Mouse (Mus musculus): ENCODE results near the gene Lif.

Lif gene

GRCm38 (mm10) chr11:4256846-4257607, at the start of gene Lif:
TSS of gene Lif (plus strand) at chr11:4257557.
- DNase-seq (ENCODE audit: low spot score in 2 of 2): no peak

DNA sequence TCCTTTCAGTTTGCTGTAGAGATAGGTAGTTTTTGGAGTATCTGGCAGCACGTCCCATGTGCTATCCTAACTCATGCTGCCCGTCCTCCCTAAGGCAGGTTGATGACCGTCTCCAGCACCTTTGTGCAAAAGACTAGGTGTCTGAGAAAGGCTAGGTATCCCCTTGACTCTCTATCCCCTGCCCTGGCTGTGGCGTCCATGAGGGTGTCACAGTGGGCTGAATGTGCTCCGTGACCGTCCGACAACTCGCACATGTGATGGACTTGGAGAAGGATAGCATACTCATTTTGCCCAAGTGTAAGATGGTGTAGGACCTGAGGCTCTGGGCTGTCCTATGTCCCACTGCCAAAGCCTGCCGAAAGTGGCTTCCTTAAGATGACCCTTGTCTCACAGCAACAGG, 49.7 kb upstream of the Lif start:
- DNase-seq (ENCODE audit: low spot score in 2 of 2): no peak

GRCm38 (mm10) chr11:4209556-4209955, 47.8 kb upstream of the Lif start:
- no peak for DNase-seq (ENCODE audit: low spot score in 2 of 2)

DNA sequence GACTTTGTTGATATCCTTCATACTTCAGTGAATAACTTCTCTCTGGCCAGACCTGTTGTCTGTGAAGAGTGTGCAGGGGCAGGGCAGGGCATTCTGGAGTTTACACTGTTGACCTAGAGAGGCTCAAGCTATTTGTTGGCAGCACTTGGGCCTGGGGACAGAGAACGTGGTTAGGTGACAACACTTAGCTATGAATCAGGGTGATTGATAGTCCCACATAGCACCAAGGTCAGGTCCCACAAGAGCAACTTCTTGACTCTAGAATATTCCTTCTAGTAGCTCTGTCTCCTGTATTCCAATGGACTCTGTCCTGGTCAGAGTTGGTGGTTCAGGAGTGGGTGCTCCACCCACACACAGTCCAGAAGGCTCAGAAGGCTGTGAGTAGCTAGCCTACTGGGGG, 46.6 kb upstream of the Lif start:
- no peak for DNase-seq (ENCODE audit: low spot score in 2 of 2)

DNA sequence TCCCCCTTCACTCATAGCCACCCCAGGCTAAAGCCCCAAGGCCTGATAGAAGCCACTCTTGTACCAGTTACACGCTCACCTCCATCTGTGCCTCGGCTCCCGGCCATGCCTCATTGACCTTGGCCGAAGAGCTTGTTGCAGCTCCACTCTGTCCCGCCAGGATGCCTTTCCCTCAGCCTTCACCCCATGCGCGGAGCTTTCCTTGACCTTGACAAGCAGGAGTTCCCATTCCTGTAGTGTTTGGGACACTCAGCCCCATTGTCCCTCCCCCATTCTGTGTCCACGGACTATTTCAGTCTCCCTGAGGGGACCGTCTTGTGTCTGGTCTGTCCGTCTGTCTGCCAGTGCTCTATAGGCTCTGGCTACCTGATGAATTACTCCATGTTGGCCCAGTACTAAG, 44.2 kb upstream of the Lif start:
- no peak for DNase-seq (ENCODE audit: low spot score in 2 of 2)

- DNase-seq (ENCODE audit: low spot score in 2 of 2): no peak
Measured at GRCm38 (mm10) chr11:4214572-4214971, 42.8 kb upstream of the Lif start.

DNA sequence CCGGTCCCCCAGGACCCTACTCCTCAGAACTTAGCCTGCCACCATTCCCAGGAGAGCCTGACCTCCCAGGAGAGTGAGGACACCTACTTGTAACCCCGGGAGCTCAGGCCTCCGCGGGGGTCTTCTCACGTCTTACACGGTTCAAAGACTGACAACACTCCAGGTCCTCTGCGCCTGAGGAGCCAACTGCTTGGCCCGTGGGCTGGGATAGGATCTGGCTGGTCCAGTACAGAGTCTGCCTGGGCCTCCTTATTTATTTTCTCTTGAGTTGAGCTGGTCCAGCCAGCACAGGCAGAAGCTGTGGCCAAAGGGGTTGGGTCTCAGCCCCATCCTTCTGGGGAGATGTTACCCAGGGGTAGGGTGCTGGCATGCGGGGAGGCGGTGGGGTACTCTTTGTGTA, 42.3 kb upstream of the Lif start:
- DNase-seq (ENCODE audit: low spot score in 2 of 2): no peak

GRCm38 (mm10) chr11:4216248-4217000, 40.9 kb upstream of the Lif start:
- DNase-seq (ENCODE audit: low spot score in 2 of 2): peak in 1 of 2 experiments; percentile 29

GRCm38 (mm10) chr11:4217914-4218629, 39.3 kb upstream of the Lif start, which contains the start of gene Castor1:
TSS of gene Castor1 (plus strand) at chr11:4218225.
- DNase-seq (ENCODE audit: low spot score in 2 of 2): peak; percentile 56 to 57

GRCm38 (mm10) chr11:4218637-4219036, 38.7 kb upstream of the Lif start:
- no peak for DNase-seq (ENCODE audit: low spot score in 2 of 2)

GRCm38 (mm10) chr11:4219317-4219751, 38.0 kb upstream of the Lif start:
- peak in 1 of 2 experiments; percentile 71 for DNase-seq (ENCODE audit: low spot score in 2 of 2)

DNA sequence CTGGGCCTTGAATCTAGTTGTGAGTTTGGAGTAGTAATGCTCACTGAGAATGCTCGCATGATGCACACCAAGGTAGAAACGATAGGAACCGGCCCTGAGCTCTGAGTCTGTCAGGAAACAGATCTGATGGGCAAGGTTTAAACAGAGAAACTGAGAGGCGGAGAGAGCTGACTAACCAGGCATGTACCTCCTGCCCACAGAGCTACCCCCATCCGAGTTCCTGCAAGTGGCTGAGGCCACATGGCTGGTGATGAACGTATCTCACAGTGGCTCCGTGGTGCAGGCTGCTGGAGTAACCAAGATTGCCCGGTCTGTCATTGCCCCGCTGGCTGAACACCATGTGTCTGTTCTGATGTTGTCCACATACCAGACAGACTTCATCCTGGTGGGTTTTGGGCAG, 37.4 kb upstream of the Lif start:
- no peak for DNase-seq (ENCODE audit: low spot score in 2 of 2)

DNA sequence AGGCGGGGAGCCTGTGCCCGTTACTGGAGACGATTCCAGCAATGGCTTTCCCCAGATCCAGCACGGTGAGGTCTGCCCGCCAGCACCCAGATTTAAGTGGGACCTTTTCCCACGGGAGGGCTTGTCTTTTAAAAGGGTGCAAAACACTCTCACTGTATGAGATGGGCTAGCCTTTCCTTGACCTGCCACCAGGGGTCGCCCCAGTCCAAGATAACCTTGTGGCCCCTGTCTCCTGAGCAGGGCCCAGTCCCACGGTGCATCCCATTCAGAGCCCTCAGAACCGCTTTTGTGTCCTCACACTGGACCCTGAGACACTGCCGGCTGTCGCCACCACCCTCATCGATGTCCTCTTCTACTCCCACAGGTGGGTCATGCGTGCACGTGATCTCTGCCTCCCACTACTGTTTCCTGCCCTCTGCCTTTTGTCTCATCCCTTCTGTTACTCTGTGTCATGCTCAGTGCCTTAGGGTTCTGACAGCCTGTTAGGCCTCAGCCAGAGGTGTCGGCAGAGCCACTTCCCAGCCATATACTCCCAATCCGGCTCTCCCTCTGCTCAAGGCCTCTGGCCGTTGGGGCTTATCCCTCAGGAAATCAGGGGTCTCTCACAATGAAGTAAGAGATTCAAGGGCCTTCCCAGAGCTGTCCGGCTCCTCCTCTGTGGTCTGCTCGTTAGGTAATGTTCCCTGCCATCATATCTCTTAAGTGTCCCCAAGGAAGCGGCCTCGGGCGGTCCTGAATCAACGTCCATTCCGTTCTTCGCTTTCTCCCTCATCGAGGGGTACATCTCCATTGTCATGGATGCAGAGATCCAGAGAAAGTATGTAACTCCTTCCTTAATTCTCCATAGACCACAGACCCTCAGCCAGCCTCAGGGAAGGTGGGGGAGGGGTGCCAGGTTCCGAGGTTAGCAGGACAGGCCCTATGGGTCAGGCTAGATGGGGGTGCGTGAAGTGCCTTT, 36.6 kb upstream of the Lif start:
- DNase-seq (ENCODE audit: low spot score in 2 of 2): peak in 1 of 2 experiments; percentile 75

GRCm38 (mm10) chr11:4222046-4222950, 35.1 kb upstream of the Lif start:
- DNase-seq (ENCODE audit: low spot score in 2 of 2): no peak

DNA sequence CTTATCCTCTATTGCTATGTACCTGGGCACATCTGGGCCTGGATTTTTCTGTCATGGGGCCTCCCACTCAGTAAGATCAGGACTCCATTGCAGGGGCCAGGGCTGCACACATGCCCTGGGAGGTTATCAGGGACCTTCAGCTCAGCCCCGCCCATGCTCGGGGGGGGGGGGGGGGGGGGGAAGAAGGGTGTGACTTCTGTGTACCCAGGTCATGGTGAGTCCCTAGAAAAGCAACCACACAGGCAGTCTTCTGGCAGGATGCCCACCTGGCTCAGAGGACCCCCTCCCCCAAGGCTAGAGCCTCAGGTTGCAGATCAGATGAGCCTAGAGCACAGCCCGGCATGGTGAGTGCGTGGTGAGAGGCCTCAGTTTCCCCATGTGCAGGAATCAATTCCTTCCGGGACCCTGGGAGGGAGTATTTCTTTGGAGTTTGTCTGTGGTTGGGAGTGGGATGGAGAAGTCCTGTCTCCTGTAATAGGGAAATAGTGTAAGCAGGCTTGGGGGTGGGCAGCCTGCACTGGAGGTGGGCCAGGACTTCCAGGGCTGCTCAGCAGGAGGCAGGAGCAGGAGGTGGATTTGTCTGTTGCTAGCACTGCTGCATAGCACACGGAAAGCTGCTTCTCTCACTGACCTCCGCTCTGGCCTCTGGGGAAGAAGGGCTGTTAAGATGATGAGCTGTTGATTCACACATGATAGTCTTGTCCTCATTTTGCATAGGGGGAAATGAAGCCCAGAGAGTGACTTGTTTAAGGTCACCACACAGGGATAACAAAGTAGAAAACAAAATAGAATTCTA, 33.8 kb upstream of the Lif start:
- DNase-seq (ENCODE audit: low spot score in 2 of 2): no peak

GRCm38 (mm10) chr11:4224223-4224622, 33.1 kb upstream of the Lif start:
- no peak for DNase-seq (ENCODE audit: low spot score in 2 of 2)

DNA sequence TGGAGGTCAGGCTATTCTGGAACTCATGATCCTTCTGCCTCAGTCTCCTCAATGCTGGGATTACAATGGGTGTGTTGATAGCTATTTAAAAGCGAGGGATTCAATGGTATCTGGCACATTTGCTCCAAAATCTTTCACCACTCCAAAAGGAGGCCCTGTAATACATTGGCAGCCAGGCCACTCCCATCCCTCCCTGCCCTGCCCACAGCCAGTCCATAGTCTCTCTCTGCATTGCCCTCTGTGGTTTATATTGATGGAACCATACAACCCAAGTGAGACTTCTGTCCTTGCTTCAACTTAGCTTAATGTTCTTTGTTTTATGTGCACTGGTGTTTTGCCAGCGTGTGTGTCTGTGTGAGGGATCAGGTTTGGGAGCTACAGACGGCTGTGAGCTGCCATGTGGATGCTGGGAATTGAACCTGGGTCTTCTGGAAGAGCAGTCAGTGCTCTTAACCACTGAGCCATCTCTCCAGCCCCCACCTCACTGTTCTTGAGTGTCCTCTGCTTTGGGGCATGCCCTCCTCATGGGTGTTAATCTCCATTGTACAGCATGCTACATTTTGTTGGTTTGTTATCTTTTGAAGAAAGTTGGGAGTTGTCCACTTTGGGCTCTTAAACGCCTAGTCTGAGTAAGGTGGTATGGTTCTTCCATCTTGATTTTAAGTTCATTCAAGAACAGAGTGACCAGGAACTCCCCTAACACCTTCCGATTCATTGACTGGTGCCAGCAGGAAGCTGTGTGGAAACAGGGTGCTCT, 30.6 kb upstream of the Lif start:
- DNase-seq (ENCODE audit: low spot score in 2 of 2): no peak

GRCm38 (mm10) chr11:4228463-4228862, 28.9 kb upstream of the Lif start:
- no peak for DNase-seq (ENCODE audit: low spot score in 2 of 2)

DNA sequence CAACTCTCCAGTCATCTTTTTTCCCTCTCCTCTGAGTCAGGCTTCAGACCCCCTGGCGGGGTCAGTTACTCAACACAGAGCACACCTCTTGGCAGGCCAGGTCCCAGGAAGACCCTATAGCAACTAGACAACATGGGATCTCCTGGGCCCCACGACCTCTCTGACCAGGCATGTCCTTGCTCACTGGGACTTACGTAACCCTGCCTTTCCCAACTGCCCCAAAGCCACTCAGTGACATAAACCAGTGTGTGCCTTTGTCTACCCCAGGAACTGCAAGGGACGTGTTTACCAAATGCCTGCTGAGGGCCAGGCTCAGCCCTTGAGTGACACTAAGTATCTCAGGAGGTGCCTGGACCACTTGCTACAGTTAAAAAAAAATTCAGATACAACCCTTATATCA, 27.5 kb upstream of the Lif start:
- DNase-seq (ENCODE audit: low spot score in 2 of 2): no peak

Data from frontal cortex, postnatal 14 days (tissue).